Mouse (Mus musculus): Measurements from ENCODE around the gene Gps2. TPM values are rescaled to one million over a fixed set of nuclear protein-coding genes. Genes with fewer than 3 reads are reported as not detected.

Gps2 gene
- polyA plus RNA-seq, 1 experiment, result 246 TPM

DNA sequence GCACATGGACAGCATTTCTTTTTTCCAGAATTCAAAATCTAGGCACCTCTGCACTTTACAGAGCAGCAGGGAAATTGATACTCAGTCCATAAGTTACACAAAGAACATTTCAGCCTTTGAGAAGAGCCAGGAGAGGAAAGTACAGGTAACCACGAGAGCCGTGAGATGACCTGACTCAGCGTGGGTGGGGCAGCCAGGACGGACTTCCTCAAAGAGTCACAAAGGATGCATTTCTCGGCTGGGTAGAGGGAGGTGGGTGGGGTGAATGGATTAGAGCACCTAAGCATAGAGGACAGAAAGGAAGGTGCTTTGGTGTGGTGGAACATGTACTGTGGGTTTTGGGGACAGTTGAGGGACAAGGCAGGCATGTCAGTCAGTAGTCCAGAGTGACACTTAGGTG is 48.2 kb downstream of the Gps2 start:
- TF ChIP-seq GATA1 (IDR thresholded peaks at IDR 0.05; ENCODE audit: low read length), result no peak

DNA sequence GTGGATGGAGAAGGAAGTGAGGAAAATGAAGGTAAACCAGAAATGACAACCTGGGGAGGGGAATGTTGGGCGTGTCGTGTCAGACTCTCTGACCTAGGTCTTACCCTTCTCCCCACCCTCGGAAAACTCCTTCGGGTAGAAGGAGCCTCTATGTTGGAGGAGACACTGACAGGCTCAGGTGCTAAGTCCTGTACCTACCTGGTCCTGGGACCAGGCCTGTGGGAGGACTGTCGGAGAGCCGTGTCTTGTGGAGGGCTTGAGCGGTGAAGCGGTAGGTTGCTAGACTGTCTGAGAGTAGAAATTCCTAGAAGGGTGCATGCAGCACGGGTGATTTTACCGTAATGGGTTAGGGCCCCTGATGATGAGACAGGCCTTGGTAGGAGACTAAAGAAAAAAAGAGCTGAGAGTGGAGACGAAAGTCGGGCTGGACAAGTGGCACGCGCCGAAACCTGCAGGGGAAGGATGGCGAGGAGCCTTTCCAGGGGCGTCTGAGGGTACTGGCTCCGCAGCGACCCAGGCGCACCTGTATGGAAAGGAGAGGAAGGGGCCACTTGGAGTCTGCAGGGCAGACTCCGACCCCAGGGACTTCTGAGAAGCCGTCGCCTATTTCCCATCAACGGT is 51.1 kb downstream of the Gps2 start, which contains the start of gene Cldn7:
TSS of gene Cldn7 (plus strand) at position 130 of the 621 bp plus-strand sequence.
- no peak for TF ChIP-seq GATA1 (IDR thresholded peaks at IDR 0.05; ENCODE audit: low read length)

DNA sequence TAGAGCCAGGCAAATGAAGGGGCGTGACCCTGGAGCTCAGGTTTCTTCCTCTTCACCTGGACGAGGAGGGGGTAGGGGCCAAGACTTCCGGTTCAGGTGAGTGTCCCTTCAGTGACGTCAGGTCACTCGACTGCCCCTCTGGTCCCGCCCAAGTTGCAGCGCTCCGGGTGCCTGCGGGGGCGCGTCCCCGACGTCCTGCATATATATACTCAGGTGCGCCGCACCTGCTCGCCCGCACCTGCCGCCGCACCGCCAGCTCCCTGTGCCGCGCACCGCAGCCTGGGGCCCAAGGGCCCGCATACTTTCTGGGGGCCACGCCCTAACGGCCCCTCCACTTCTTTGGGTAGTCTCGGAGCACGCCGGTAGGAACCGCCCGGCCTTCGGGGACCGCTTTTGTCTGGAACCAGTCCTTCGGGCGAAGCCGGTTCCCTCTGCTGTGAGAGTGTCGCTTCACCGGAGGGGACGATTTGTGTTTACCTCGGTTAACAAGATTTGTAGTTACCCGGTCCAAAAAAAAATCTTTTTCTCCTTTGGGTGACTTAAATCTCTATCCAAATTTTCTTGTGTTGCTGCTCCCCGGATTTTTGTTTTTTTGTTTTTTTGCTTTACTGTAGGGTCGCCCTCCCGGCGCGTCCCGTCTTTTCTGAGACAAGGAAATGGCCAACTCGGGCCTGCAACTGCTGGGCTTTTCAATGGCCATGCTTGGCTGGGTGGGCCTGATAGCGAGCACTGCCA is 51.8 kb downstream of the Gps2 start:
- no peak for TF ChIP-seq GATA1 (IDR thresholded peaks at IDR 0.05; ENCODE audit: low read length)

Other genes with a start within 250 kb of the Gps2 start
- gene Cd68, start 247.7 kb upstream of the Gps2 start, polyA plus RNA-seq (2012), result 1.1 and 1.2 TPM in 2 replicates
- 326 and 403 TPM in 2 replicates for gene Eif4a1, start 241.5 kb upstream of the Gps2 start, polyA plus RNA-seq (2012)
- 117 and 153 TPM in 2 replicates for gene Senp3, start 231.8 kb upstream of the Gps2 start, polyA plus RNA-seq (2012)
- gene Tnfsf13, start 228.1 kb upstream of the Gps2 start, polyA plus RNA-seq (2012), result not detected in 2 replicates
- gene Tnfsf12, start 218.0 kb upstream of the Gps2 start, polyA plus RNA-seq (2012), result not detected in 2 replicates
- not detected in 2 replicates for gene Tnfsfm13, start 217.8 kb upstream of the Gps2 start, polyA plus RNA-seq (2012)
- 65.1 and 65.3 TPM in 2 replicates for gene Polr2a, start 155.3 kb upstream of the Gps2 start, polyA plus RNA-seq (2012)
- not detected in 2 replicates for gene Slc35g3, start 151.9 kb upstream of the Gps2 start, polyA plus RNA-seq (2012)
- 14.5 and 15.2 TPM in 2 replicates for gene Zbtb4, start 148.0 kb upstream of the Gps2 start, polyA plus RNA-seq (2012)
- gene Chrnb1, start 117.9 kb upstream of the Gps2 start, polyA plus RNA-seq (2012), result 0.03 and 0.11 TPM in 2 replicates
- 0.39 and 0.53 TPM in 2 replicates for gene Fgf11, start 112.0 kb upstream of the Gps2 start, polyA plus RNA-seq (2012)
- not detected in 2 replicates for gene Tmem102, start 108.3 kb upstream of the Gps2 start, polyA plus RNA-seq (2012)
- gene Gm39566, start 98.6 kb upstream of the Gps2 start, polyA plus RNA-seq (2012), result not detected in 2 replicates
- not detected in 2 replicates for gene Spem2, start 95.4 kb upstream of the Gps2 start, polyA plus RNA-seq (2012)
- gene Spem1, start 91.7 kb upstream of the Gps2 start, polyA plus RNA-seq (2012), result not detected in 2 replicates
- gene Nlgn2, start 76.1 kb upstream of the Gps2 start, polyA plus RNA-seq (2012), result 0.99 and 1.1 TPM in 2 replicates
- 404 and 460 TPM in 2 replicates for gene Tmem256, start 75.4 kb upstream of the Gps2 start, polyA plus RNA-seq (2012)
- gene Plscr3, start 67.5 kb upstream of the Gps2 start, polyA plus RNA-seq (2012), result 43.0 and 56.9 TPM in 2 replicates
- 0.09 and 0.91 TPM in 2 replicates for gene Tnk1, start 55.2 kb upstream of the Gps2 start, polyA plus RNA-seq (2012)
- not detected in 2 replicates for gene Tmem95, start 35.9 kb upstream of the Gps2 start, polyA plus RNA-seq (2012)
- gene Kctd11, start 32.5 kb upstream of the Gps2 start, polyA plus RNA-seq (2012), result 0.27 and 0.39 TPM in 2 replicates
- gene Acap1, start 18.3 kb upstream of the Gps2 start, polyA plus RNA-seq (2012), result 107 and 119 TPM in 2 replicates
- 1.0 and 1.5 TPM in 2 replicates for gene 2810408A11Rik, start 12.9 kb upstream of the Gps2 start, polyA plus RNA-seq (2012)
- 83.2 and 85.5 TPM in 2 replicates for gene Neurl4, start 12.8 kb upstream of the Gps2 start, polyA plus RNA-seq (2012)
- gene Eif5a, start 8.1 kb downstream of the Gps2 start, polyA plus RNA-seq (2012), result 3,518 and 5,018 TPM in 2 replicates
- 0.19 TPM in 1 of 2 replicates, not detected in the other for gene Ybx2, start 21.9 kb downstream of the Gps2 start, polyA plus RNA-seq (2012)
- gene Slc2a4, start 34.3 kb downstream of the Gps2 start, polyA plus RNA-seq (2012), result 0.03 and 0.35 TPM in 2 replicates
- gene Cldn7, start 50.9 kb downstream of the Gps2 start, polyA plus RNA-seq (2012), result not detected in 2 replicates
- 224 and 279 TPM in 2 replicates for gene Ctdnep1, start 67.3 kb downstream of the Gps2 start, polyA plus RNA-seq (2012)
- 7.7 and 13.2 TPM in 2 replicates for gene Elp5, start 68.6 kb downstream of the Gps2 start, polyA plus RNA-seq (2012)
- gene Gabarap, start 77.3 kb downstream of the Gps2 start, polyA plus RNA-seq (2012), result 164 and 205 TPM in 2 replicates
- 92.5 and 117 TPM in 2 replicates for gene Phf23, start 81.9 kb downstream of the Gps2 start, polyA plus RNA-seq (2012)
- 59.6 and 66.9 TPM in 2 replicates for gene Dvl2, start 86.7 kb downstream of the Gps2 start, polyA plus RNA-seq (2012)
- 19.7 and 28.8 TPM in 2 replicates for gene Acadvl, start 101.5 kb downstream of the Gps2 start, polyA plus RNA-seq (2012)
- 7.4 and 7.6 TPM in 2 replicates for gene Dlg4, start 103.1 kb downstream of the Gps2 start, polyA plus RNA-seq (2012)
- not detected in 2 replicates for gene Asgr1, start 140.2 kb downstream of the Gps2 start, polyA plus RNA-seq (2012)
- gene Asgr2, start 178.8 kb downstream of the Gps2 start, polyA plus RNA-seq (2012), result not detected in 2 replicates
- not detected in 2 replicates for gene Mgl2, start 216.4 kb downstream of the Gps2 start, polyA plus RNA-seq (2012)
- gene Clec10a, start 242.3 kb downstream of the Gps2 start, polyA plus RNA-seq (2012), result 1.5 and 4.3 TPM in 2 replicates